Mouse (Mus musculus) small intestine, adult 2 months (tissue): ENCODE data around the gene Ccdc30. TPM values are rescaled to one million over a fixed set of nuclear protein-coding genes. Genes with fewer than 3 reads are reported as not detected.

Source experiments
- H3K27ac ChIP-seq: fragments of 200-500 bp; 2 replicates; pipeline ENCODE4 v1.5.1; 2012; ENCODE audit warnings: low read depth, low read length, control low read depth, inconsistent platforms; ENCODE audit not compliant: insufficient read depth
- H3K27me3 ChIP-seq: fragments of 200-500 bp; 2 replicates; pipeline ENCODE4 v1.6.1; 2012; ENCODE audit warnings: mild to moderate bottlenecking, moderate library complexity, low read length, inconsistent platforms; ENCODE audit not compliant: control insufficient read depth, insufficient read depth
- H3K36me3 ChIP-seq: fragments of 200-500 bp; 2 replicates; pipeline ENCODE4 v1.6.1; 2012; ENCODE audit warnings: mild to moderate bottlenecking, low read length, control low read depth, inconsistent platforms; ENCODE audit not compliant: control insufficient read depth, insufficient read depth
- H3K4me1 ChIP-seq: fragments of 200-500 bp; 2 replicates; pipeline ENCODE4 v1.6.1; 2012; ENCODE audit warnings: low read length, inconsistent platforms, mixed read lengths; ENCODE audit not compliant: control insufficient read depth, insufficient read depth, insufficient read length
- H3K4me3 ChIP-seq: fragments of 200-500 bp; 2 replicates; pipeline ENCODE4 v1.5.1; 2012; ENCODE audit warnings: low read depth, mild to moderate bottlenecking, control low read depth, inconsistent platforms, low read length, moderate library complexity
- CTCF ChIP-seq: fragments of 200-500 bp; IDR thresholded peaks from 2 replicates; pipeline ENCODE4 v1.5.1; 2012; ENCODE audit warnings: low read depth, mild to moderate bottlenecking, control low read depth, inconsistent platforms, low read length, moderate library complexity, mixed read lengths; ENCODE audit not compliant: insufficient replicate concordance, insufficient read length; ENCODE audit errors: extremely low read depth
- POLR2A ChIP-seq: fragments of 200-500 bp; IDR thresholded peaks from 2 replicates; pipeline ENCODE4 v1.6.1; 2012; ENCODE audit warnings: low read depth, mild to moderate bottlenecking, control low read depth, inconsistent platforms, low read length, moderate library complexity
- WGBS: fragments of 180-500 bp; shearing (Covaris S2); methylation state at CpG from one replicate; pipeline ENCODE4 v1.1.7; 2018; 5-methylcytosine and 5-hydroxymethylcytosine counted together
- polyA plus RNA-seq: library from polyadenylated mRNA; depleted of rRNA; stranded (reverse); fragments of >200 nt; gene quantifications from 2 replicates; pipeline ENCODE4 v1.2.3, GENCODE M21; 2012

The Ccdc30 gene
- polyA plus RNA-seq, 1 experiment: 0.10 TPM

DNA sequence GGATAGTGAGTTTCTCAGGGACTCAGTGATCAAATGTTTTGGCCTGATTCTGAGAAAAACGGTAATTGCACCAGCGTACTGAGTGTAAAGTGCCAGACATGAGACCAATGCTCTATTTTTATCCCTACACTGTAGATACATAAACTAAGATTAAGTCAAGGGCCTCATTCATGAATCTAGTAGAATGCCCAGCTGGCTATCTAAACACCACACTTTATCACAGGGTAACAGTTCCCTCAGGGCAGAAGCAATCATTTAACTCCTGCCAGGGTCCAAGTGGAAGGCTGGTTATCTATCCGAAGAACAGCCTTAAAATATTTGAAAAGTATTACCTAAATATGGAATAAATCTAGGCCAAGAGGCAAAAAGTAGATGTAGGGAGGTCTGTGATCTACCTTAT, 2.6 kb upstream of the Ccdc30 start:
- H3K36me3 ChIP-seq: peaks cover 5% of the 10 kb centered on the region; the same call in 1 of the 2 replicates
- no peaks in the 10 kb centered on the region for H3K27me3 ChIP-seq
- TF ChIP-seq CTCF (no peak), POLR2A (no peak)
- no peak overlapping the region for H3K4me3 ChIP-seq
- peaks cover 13% of the 10 kb centered on the region for H3K4me1 ChIP-seq
- no peak overlapping the region for H3K27ac ChIP-seq
- 81% methylated on average over 3 of the region's 3 CpGs for WGBS

DNA sequence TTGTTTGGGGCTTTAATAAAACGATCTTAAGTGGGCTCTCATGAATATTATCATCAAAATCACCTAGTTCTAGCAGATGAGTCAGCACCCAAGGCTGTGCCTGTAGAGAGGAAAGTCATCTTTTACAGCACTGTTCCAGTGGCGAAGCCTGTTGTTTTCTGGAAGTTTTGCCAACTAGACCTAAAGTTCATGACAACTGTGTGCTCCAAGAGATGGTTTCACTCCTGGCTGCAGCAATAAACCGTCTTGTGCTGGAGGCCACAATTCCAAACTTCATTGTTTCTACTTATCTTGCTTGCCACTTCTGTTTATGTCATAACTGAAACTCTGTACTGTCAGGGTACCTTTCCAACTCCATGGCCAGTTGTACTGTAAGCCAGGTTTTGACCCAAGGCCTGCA, 1.9 kb upstream of the Ccdc30 start:
- H3K4me1 ChIP-seq: peaks cover 11% of the 10 kb centered on the region
- H3K27ac ChIP-seq: no peak overlapping the region
- H3K27me3 ChIP-seq: no peaks in the 10 kb centered on the region
- TF ChIP-seq CTCF: no peak
- TF ChIP-seq POLR2A: no peak
- H3K4me3 ChIP-seq: no peak overlapping the region
- peaks cover 5% of the 10 kb centered on the region; the same call in 1 of the 2 replicates for H3K36me3 ChIP-seq
- 23% methylated on average over 3 of the region's 3 CpGs for WGBS

DNA sequence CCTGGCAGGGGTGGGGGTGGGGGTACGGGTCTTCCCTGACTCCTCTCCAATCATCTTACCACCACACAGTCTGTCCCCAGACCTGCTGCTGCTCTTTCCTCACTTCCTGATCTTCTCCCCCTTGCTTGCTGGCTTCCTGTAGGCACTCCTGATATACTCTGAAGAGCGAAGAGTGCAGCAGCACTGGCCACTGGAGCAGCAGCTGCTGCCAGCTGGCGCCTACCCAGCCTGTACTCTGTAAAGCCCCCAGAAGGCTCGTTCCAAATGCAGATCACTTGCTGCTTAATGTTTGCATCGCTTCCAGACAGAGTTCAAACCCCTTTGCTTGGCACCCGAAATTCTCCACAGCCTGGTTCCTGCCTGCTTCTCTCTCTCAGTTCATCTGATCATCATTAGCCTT, 2.5 kb downstream of the Ccdc30 start:
- Histone ChIP-seq H3K4me1 (peaks cover 9% of the 10 kb centered on the region), H3K36me3 (no peaks in the 10 kb centered on the region), H3K27ac (no peak overlapping the region), H3K27me3 (no peaks in the 10 kb centered on the region), H3K4me3 (no peak overlapping the region)
- 63% methylated on average over 6 of the region's 6 CpGs for WGBS
- TF ChIP-seq CTCF (no peak), POLR2A (no peak)

DNA sequence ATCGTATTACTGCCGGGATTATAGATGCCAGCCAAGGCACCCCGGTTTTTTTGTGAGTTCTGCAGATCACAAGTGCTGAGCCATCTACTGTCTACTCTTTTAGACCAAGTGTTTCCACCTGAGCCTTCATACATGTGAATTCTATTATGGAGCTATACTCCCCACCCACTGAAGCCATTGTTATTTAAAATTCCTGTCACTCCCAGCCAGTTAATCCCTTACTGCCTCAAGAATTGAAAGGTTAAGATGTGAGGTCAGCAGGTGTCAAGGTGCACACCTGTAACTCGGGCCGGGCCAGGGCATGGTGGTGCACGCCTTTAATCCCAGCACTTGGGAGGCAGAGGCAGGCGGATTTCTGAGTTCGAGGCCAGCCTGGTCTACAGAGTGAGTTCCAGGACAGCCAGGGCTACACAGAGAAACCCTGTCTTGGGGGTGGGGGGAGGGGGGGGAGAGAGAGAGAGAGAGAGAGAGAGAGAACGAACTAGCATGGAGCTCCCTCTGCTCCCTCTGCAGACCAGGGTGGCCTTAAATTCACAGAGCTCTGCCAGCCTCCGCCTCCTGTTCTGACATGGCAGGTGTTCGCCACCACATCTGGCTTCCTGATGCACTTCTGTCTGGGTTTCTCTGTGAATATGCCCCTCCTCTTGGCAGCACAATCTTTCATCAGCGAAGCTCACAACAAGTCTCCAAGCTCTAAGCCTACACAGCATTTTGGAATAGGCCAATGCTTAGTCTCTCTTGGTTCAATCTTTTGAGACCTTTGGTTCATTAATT, 3.3 kb downstream of the Ccdc30 start:
- H3K36me3 ChIP-seq: no peaks in the 10 kb centered on the region
- no peaks in the 10 kb centered on the region for H3K27me3 ChIP-seq
- TF ChIP-seq POLR2A (no peak), CTCF (no peak)
- no peak overlapping the region for H3K27ac ChIP-seq
- WGBS: 68% methylated on average over 12 of the region's 12 CpGs
- H3K4me3 ChIP-seq: no peak overlapping the region
- H3K4me1 ChIP-seq: peaks cover 9% of the 10 kb centered on the region

DNA sequence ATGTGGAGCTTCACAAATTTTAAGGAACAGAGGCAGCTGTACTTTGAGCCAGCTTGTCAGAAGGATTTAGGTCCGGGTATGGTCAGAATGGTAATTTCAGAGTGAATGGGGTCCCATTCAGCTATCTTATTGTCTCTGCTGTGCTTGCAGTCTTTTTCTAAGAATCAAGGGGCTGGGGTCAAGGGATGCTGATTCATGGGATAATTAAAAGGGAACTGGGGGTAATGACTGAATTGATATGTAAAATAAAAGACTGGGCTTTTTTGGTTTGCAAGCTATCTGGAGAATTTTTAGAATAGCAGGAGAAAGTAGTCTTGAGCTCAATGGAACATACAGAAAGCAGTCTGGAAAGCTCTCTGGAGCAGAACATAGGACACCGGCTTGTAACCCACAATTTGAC, 11.9 kb downstream of the Ccdc30 start:
- H3K27ac ChIP-seq: no peak overlapping the region
- H3K36me3 ChIP-seq: no peaks in the 10 kb centered on the region
- no peak overlapping the region for H3K4me3 ChIP-seq
- 95% methylated on average over 2 of the region's 2 CpGs for WGBS
- H3K27me3 ChIP-seq: no peaks in the 10 kb centered on the region
- H3K4me1 ChIP-seq: no peaks in the 10 kb centered on the region
- no peak for TF ChIP-seq CTCF
- TF ChIP-seq POLR2A: no peak

DNA sequence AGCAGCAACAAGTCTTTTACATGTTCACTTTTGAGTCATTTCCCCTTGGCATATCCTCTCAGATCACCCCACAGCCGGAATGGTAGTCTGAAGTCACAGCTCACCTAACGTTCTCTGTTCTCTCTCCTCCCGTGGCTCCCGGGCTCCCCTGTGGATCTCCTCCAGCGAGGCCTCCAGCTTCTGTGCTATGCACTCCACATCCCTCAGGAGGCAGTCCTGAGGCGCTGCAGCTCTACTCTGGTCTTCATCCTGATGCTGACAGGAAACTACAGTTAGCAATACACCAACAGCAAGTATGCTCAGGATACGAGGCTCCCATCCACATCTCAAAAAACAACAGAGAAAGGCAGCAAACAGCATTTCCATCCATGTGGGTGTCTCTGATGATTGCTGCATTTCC, 14.4 kb downstream of the Ccdc30 start:
- Histone ChIP-seq H3K36me3 (no peaks in the 10 kb centered on the region), H3K4me1 (no peaks in the 10 kb centered on the region), H3K27me3 (no peaks in the 10 kb centered on the region), H3K4me3 (no peak overlapping the region), H3K27ac (no peak overlapping the region)
- WGBS: 63% methylated on average over 7 of the region's 7 CpGs
- TF ChIP-seq CTCF: no peak
- no peak for TF ChIP-seq POLR2A

DNA sequence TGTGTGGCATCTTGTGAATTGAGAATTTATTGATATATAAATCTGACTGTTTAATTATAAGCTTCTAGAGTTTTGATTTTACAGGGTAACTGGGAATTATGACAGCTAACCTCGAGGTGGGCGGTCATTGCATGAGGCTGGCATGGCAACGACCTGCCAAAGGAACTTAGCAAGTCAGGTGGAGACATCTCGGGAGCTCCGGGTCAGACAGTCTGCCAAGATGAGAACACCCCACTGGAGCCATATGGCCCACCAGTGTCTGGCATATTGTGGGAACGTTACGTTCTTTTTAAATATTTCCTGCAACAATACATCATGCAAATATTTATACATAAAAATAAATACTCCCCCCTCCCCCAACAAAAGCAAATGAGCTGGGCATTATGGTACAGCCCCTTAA, 16.6 kb downstream of the Ccdc30 start:
- Histone ChIP-seq H3K27ac (no peak overlapping the region), H3K27me3 (no peaks in the 10 kb centered on the region), H3K36me3 (no peaks in the 10 kb centered on the region), H3K4me1 (no peaks in the 10 kb centered on the region), H3K4me3 (no peak overlapping the region)
- TF ChIP-seq CTCF (no peak), POLR2A (no peak)
- 79% methylated on average over 7 of the region's 7 CpGs for WGBS
